Mouse (Mus musculus) cerebellum, adult 2 months (tissue): ENCODE measurements at regions not wholly inside any gene's neighbourhood (a gene's known extent, or its start where the extent isn't known, plus 50 kb on each side); places are given as distances from the start of the nearest gene placed in this dataset.

Source experiments
- DNase-seq, 2 experiments: peaks; one replicate each; pipeline ENCODE4 v3.0.0; 2021
- H3K27ac ChIP-seq: fragments of 200-500 bp; 2 replicates; pipeline ENCODE4 v1.5.1; 2012; ENCODE audit warnings: low read length, control low read depth, inconsistent platforms; ENCODE audit not compliant: insufficient read depth
- H3K27me3 ChIP-seq: fragments of 200-500 bp; 2 replicates; pipeline ENCODE4 v1.6.1; 2012; ENCODE audit warnings: inconsistent platforms, mild to moderate bottlenecking, low read length, moderate library complexity; ENCODE audit not compliant: control insufficient read depth, insufficient read depth
- H3K4me1 ChIP-seq: fragments of 200-500 bp; 2 replicates; pipeline ENCODE4 v1.6.1; 2011; ENCODE audit warnings: low read length; ENCODE audit not compliant: control insufficient read depth, insufficient read depth
- H3K4me3 ChIP-seq: fragments of 200-500 bp; replicated peaks from 2 replicates; pipeline ENCODE3; 2011; ENCODE audit warnings: mild to moderate bottlenecking, low read depth, low read length, control low read depth; ENCODE audit not compliant: insufficient read depth
- CTCF ChIP-seq: fragments of 200-500 bp; IDR thresholded peaks from 2 replicates; pipeline ENCODE4 v1.5.1; 2011; ENCODE audit warnings: low read depth, mild to moderate bottlenecking, control low read depth, low read length, moderate library complexity, borderline replicate concordance; ENCODE audit not compliant: insufficient read depth
- POLR2A ChIP-seq: fragments of 200-500 bp; IDR thresholded peaks from 2 replicates; pipeline ENCODE4 v1.6.1; 2011; ENCODE audit warnings: low read length, control low read depth, borderline replicate concordance; ENCODE audit not compliant: insufficient read depth
- WGBS: fragments of 180-500 bp; shearing (Covaris S2); methylation state at CpG from one replicate; pipeline ENCODE4 v1.1.7; 2018; 5-methylcytosine and 5-hydroxymethylcytosine counted together

GRCm38 (mm10) chr6:100432688-100433533 is 145.6 kb upstream of the Rybp start:
- 73% methylated on average over 17 of the region's 17 CpGs for WGBS
- H3K27me3 ChIP-seq, result no peaks in the 10 kb centered on the region
- TF ChIP-seq CTCF (no peak), POLR2A (no peak)
- peaks cover 9% of the 10 kb centered on the region; the same call in 1 of the 2 replicates for H3K4me1 ChIP-seq
- DNase-seq, result no peak
- no peak overlapping the region for H3K27ac ChIP-seq
- H3K4me3 ChIP-seq, result no peak overlapping the region

- TF ChIP-seq POLR2A (no peak), CTCF (no peak)
- H3K4me1 ChIP-seq, result peaks cover 9% of the 10 kb centered on the region; the same call in 1 of the 2 replicates
- no peak overlapping the region for H3K27ac ChIP-seq
- 19% methylated on average over 4 of the region's 4 CpGs for WGBS
- H3K27me3 ChIP-seq, result no peaks in the 10 kb centered on the region
- DNase-seq, result peak; percentile 18 to 20
- H3K4me3 ChIP-seq, result no peak overlapping the region
Observed at GRCm38 (mm10) chr6:100430286-100430685, 143.0 kb upstream of the Rybp start.

GRCm38 (mm10) chr6:100429511-100429910 is 142.2 kb upstream of the Rybp start:
- DNase-seq, result no peak
- Histone ChIP-seq H3K27ac (no peak overlapping the region), H3K27me3 (no peaks in the 10 kb centered on the region), H3K4me3 (no peak overlapping the region), H3K4me1 (peaks cover 9% of the 10 kb centered on the region; the same call in 1 of the 2 replicates)
- TF ChIP-seq POLR2A (no peak), CTCF (no peak)
- WGBS, result 65% methylated on average over 6 of the region's 6 CpGs

- Histone ChIP-seq H3K27ac (no peak overlapping the region), H3K4me1 (peaks cover 9% of the 10 kb centered on the region; the same call in 1 of the 2 replicates), H3K4me3 (no peak overlapping the region), H3K27me3 (no peaks in the 10 kb centered on the region)
- no peak for DNase-seq
- WGBS, result 89% methylated on average over 6 of the region's 6 CpGs
- TF ChIP-seq POLR2A (no peak), CTCF (no peak)
Observed at GRCm38 (mm10) chr6:100428759-100429158, 141.5 kb upstream of the Rybp start.

- TF ChIP-seq CTCF, result no peak
- no peak for TF ChIP-seq POLR2A
- Histone ChIP-seq H3K4me3 (no peak overlapping the region), H3K27me3 (no peaks in the 10 kb centered on the region; the same call in 1 of the 2 replicates), H3K27ac (no peak overlapping the region), H3K4me1 (peaks cover 7% of the 10 kb centered on the region; the same call in 1 of the 2 replicates)
- WGBS, result 100% methylated on average over 1 of the region's 1 CpGs
- no peak for DNase-seq
Observed at GRCm38 (mm10) chr6:100425551-100425950, 138.3 kb upstream of the Rybp start.

- H3K27ac ChIP-seq, result no peak overlapping the region
- H3K27me3 ChIP-seq, result no peaks in the 10 kb centered on the region; the same call in 1 of the 2 replicates
- H3K4me3 ChIP-seq, result no peak overlapping the region
- no peak for TF ChIP-seq POLR2A
- TF ChIP-seq CTCF, result no peak
- 72% methylated on average over 12 of the region's 12 CpGs for WGBS
- peaks cover 2% of the 10 kb centered on the region; the same call in 1 of the 2 replicates for H3K4me1 ChIP-seq
- DNase-seq, result no peak
Observed at GRCm38 (mm10) chr6:100424788-100425403, 137.6 kb upstream of the Rybp start.

GRCm38 (mm10) chr6:100424181-100424580 is 136.9 kb upstream of the Rybp start:
- H3K4me1 ChIP-seq, result no peaks in the 10 kb centered on the region
- DNase-seq, result no peak
- no peak overlapping the region for H3K4me3 ChIP-seq
- H3K27ac ChIP-seq, result no peak overlapping the region
- no peak for TF ChIP-seq POLR2A
- TF ChIP-seq CTCF, result no peak
- no peaks in the 10 kb centered on the region; the same call in 1 of the 2 replicates for H3K27me3 ChIP-seq
- 95% methylated on average over 6 of the region's 6 CpGs for WGBS

- no peaks in the 10 kb centered on the region; the same call in 1 of the 2 replicates for H3K27me3 ChIP-seq
- H3K4me3 ChIP-seq, result no peak overlapping the region
- H3K27ac ChIP-seq, result no peak overlapping the region
- no peaks in the 10 kb centered on the region for H3K4me1 ChIP-seq
- no peak for DNase-seq
- WGBS, result 93% methylated on average over 12 of the region's 12 CpGs
- no peak for TF ChIP-seq POLR2A
- TF ChIP-seq CTCF, result no peak
Observed at GRCm38 (mm10) chr6:100423636-100424035, 136.4 kb upstream of the Rybp start.
